Mouse (Mus musculus) heart, embryonic 15.5 days (tissue): Measurements from ENCODE around the gene S1pr3. TPM values are rescaled to one million over a fixed set of nuclear protein-coding genes. Genes with fewer than 3 reads are reported as not detected.

Source experiments
- ATAC-seq: fragments of 200-750 bp; cut with Nextera tagmentation; replicated peaks from 2 replicates; pipeline ENCODE4 v1.8.0; 2017; ENCODE audit warnings: low read depth, moderate TSS enrichment; ENCODE audit not compliant: insufficient number of reproducible peaks, insufficient read depth, low FRiP score
- H3K27ac ChIP-seq: fragments of 300-500 bp; sonication (generic); 2 replicates; pipeline ENCODE4 v1.5.1; 2015; ENCODE audit warnings: mild to moderate bottlenecking, inconsistent platforms
- H3K27me3 ChIP-seq: fragments of 300-500 bp; sonication (generic); 2 replicates; pipeline ENCODE4 v1.6.1; 2015; ENCODE audit warnings: inconsistent platforms
- H3K36me3 ChIP-seq: fragments of 300-500 bp; sonication (generic); 2 replicates; pipeline ENCODE4 v1.6.1; 2015; ENCODE audit warnings: mild to moderate bottlenecking, inconsistent platforms
- H3K4me1 ChIP-seq: fragments of 300-500 bp; sonication (generic); replicated peaks from 2 replicates; pipeline ENCODE4 v1.6.1; 2015; ENCODE audit warnings: inconsistent platforms
- H3K4me2 ChIP-seq: fragments of 300-500 bp; sonication (generic); 2 replicates; pipeline ENCODE4 v1.6.1; 2015; ENCODE audit warnings: inconsistent platforms, mild to moderate bottlenecking, moderate library complexity
- H3K4me3 ChIP-seq: fragments of 300-500 bp; sonication (generic); 2 replicates; pipeline ENCODE4 v1.5.1; 2015; ENCODE audit warnings: mild to moderate bottlenecking, inconsistent platforms
- H3K9ac ChIP-seq: fragments of 300-500 bp; sonication (generic); 2 replicates; pipeline ENCODE4 v1.6.1; 2015; ENCODE audit warnings: mild to moderate bottlenecking, inconsistent platforms
- H3K9me3 ChIP-seq: fragments of 300-500 bp; sonication (generic); replicated peaks from 2 replicates; pipeline ENCODE4 v1.6.1; 2016; ENCODE audit warnings: inconsistent platforms
- WGBS: fragments of 180-500 bp; shearing (Covaris S2); methylation state at CpG from one replicate; pipeline ENCODE4 v1.1.7; 2015; ENCODE audit warnings: mixed read lengths; 5-methylcytosine and 5-hydroxymethylcytosine counted together
- polyA plus RNA-seq: library from polyadenylated mRNA; unstranded; fragments of >200 nt; fragmentation: Nextera tagmentation; extraction: Ambion mirVana; gene quantifications from 2 replicates; pipeline ENCODE4 v1.2.1, GENCODE M21; 2015

S1pr3 gene
- polyA plus RNA-seq, 1 experiment from 2014 or later, result 18.8 TPM

- Histone ChIP-seq H3K9ac (no peak overlapping the region), H3K4me2 (no peak overlapping the region), H3K27me3 (no peaks in the 10 kb centered on the region), H3K9me3 (no peaks in the 10 kb centered on the region), H3K27ac (no peak overlapping the region), H3K4me3 (no peak overlapping the region), H3K4me1 (peaks cover 17% of the 10 kb centered on the region), H3K36me3 (peaks cover 19% of the 10 kb centered on the region)
- ATAC-seq, result no peak
- WGBS, result 87% methylated on average over 15 of the region's 15 CpGs
Observed at GRCm38 (mm10) chr13:51419501-51419900, 11.1 kb downstream of the S1pr3 start.

DNA sequence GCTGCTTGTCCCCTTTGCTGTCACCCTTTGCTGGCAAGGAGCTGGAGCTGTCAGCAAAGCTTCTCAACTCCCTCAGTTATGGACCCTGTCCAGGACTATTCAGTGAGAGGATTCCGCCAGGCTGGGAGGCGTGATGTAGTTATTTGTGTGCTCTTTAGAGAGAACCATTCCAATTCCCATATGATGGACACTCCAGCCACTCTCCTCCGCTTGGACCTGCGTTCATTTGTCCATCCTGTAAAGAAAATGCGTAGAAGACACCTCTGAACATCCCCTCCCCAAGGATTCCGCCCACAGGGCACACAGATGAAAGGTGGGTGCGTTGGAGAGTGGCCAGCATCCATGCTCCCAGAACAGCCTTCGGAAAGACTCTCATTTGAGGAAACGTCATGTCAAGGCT is 12.4 kb downstream of the S1pr3 start:
- H3K4me3 ChIP-seq, result no peak overlapping the region

GRCm38 (mm10) chr13:51423647-51424046 is 15.2 kb downstream of the S1pr3 start:
- no peak overlapping the region for H3K27ac ChIP-seq
- no peak overlapping the region for H3K9ac ChIP-seq
- peaks cover 5% of the 10 kb centered on the region for H3K4me1 ChIP-seq
- H3K4me2 ChIP-seq, result no peak overlapping the region
- H3K36me3 ChIP-seq, result peaks cover 8% of the 10 kb centered on the region
- no peaks in the 10 kb centered on the region for H3K9me3 ChIP-seq
- no peak overlapping the region for H3K4me3 ChIP-seq
- H3K27me3 ChIP-seq, result no peaks in the 10 kb centered on the region
- ATAC-seq, result no peak
- WGBS, result 62% methylated on average over 9 of the region's 9 CpGs

More for the DNA sequence above, 12.4 kb downstream of the S1pr3 start:
- no peaks in the 10 kb centered on the region for H3K9me3 ChIP-seq
- no peak overlapping the region for H3K27ac ChIP-seq
- peaks cover 8% of the 10 kb centered on the region for H3K36me3 ChIP-seq
- no peaks in the 10 kb centered on the region for H3K27me3 ChIP-seq
- no peak overlapping the region for H3K9ac ChIP-seq
- peaks cover 18% of the 10 kb centered on the region for H3K4me1 ChIP-seq
- 76% methylated on average over 9 of the region's 9 CpGs for WGBS
- H3K4me2 ChIP-seq, result no peak overlapping the region
- ATAC-seq, result no peak

DNA sequence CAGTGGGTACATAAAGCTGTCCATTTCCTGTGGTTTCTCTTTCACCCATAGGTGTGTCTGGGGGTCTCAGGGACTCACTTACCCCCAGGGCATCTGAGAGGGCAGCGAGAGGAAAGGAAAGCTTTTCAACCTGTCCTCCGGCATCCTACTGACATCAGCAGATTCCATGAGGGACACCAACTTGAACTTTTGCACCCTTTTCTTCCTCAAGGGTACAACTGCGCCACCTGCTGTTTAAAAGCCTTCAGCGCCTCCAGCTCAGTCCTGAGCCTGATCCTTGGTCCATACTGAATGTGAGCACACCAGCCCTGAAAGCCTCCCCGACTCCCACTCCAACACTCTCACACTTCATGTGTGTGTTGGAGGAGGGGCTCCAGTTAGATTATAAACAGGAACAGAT is 16.2 kb downstream of the S1pr3 start:
- H3K4me2 ChIP-seq, result peak overlapping the region; percentile 35; the same call in 1 of the 2 replicates
- H3K27me3 ChIP-seq, result no peaks in the 10 kb centered on the region
- ATAC-seq, result no peak
- no peak overlapping the region for H3K27ac ChIP-seq
- no peaks in the 10 kb centered on the region for H3K9me3 ChIP-seq
- H3K36me3 ChIP-seq, result peaks cover 4% of the 10 kb centered on the region
- 12% methylated on average over 5 of the region's 5 CpGs for WGBS
- no peak overlapping the region for H3K9ac ChIP-seq
- H3K4me1 ChIP-seq, result 0 out of 2 replicates have a peak, but pooled peaks cover 2% of the 10 kb centered on the region
- H3K4me3 ChIP-seq, result no peak overlapping the region

- no peak overlapping the region for H3K4me3 ChIP-seq
- H3K4me1 ChIP-seq, result 0 out of 2 replicates have a peak, but pooled peaks cover 2% of the 10 kb centered on the region
- 70% methylated on average over 4 of the region's 4 CpGs for WGBS
- H3K4me2 ChIP-seq, result no peak overlapping the region
- H3K36me3 ChIP-seq, result no peaks in the 10 kb centered on the region
- H3K9me3 ChIP-seq, result no peaks in the 10 kb centered on the region
- no peaks in the 10 kb centered on the region for H3K27me3 ChIP-seq
- ATAC-seq, result no peak
- H3K27ac ChIP-seq, result no peak overlapping the region
- H3K9ac ChIP-seq, result no peak overlapping the region
Observed at GRCm38 (mm10) chr13:51425662-51426443, 17.4 kb downstream of the S1pr3 start.

- no peak overlapping the region for H3K4me2 ChIP-seq
- H3K36me3 ChIP-seq, result no peaks in the 10 kb centered on the region
- no peak for ATAC-seq
- no peak overlapping the region for H3K27ac ChIP-seq
- no peak overlapping the region for H3K4me3 ChIP-seq
- no peaks in the 10 kb centered on the region for H3K9me3 ChIP-seq
- H3K4me1 ChIP-seq, result no peaks in the 10 kb centered on the region; the same call in 1 of the 2 replicates
- 53% methylated on average over 3 of the region's 3 CpGs for WGBS
- no peaks in the 10 kb centered on the region for H3K27me3 ChIP-seq
- H3K9ac ChIP-seq, result no peak overlapping the region
Observed at GRCm38 (mm10) chr13:51433371-51433770, 24.9 kb downstream of the S1pr3 start.

DNA sequence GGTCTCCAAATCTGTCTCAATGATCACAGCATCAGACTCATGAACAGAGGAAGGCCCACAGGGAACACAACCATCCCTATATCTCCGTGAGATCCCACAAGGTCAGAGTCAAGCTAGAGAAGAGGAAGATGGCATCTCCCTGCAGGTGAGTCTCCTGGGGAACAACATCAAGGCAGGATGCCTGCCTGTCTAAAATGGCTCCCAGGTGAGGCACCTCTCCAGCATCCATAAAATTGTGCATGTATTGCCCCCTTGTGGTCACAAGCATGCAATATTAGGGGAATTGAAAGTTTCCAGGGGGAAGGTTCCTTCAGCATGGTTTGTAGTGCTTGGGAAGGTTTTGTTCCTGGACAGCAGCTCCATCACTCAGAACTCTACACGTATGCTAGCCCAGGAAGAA is 26.0 kb downstream of the S1pr3 start:
- Histone ChIP-seq H3K4me3 (no peak overlapping the region), H3K27ac (no peak overlapping the region), H3K4me2 (no peak overlapping the region), H3K4me1 (no peaks in the 10 kb centered on the region; the same call in 1 of the 2 replicates), H3K27me3 (no peaks in the 10 kb centered on the region), H3K9ac (no peak overlapping the region), H3K36me3 (no peaks in the 10 kb centered on the region), H3K9me3 (no peaks in the 10 kb centered on the region)
- WGBS, result 59% methylated on average over 2 of the region's 2 CpGs
- ATAC-seq, result no peak

DNA sequence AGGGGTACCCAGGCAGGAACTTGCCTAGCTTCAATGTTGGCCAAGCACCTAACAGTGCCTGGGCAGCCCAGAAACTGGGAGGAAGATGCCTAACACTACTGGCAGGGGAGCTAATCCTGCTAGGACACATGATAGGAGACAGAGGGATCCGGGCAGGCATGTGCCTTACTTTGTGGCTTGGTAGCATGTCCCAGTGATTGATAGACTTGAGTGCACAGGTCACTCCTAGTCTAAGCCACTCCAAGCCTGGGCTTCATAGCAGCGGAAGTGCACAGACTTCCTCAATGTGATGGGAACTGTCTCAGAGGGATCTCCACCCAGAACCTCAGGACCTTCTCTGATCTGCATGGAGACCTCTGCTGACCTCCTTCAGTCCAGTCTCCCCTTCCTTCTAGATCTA is 26.7 kb downstream of the S1pr3 start:
- H3K9ac ChIP-seq, result no peak overlapping the region
- ATAC-seq, result no peak
- H3K9me3 ChIP-seq, result no peaks in the 10 kb centered on the region
- no peaks in the 10 kb centered on the region; the same call in 1 of the 2 replicates for H3K4me1 ChIP-seq
- no peaks in the 10 kb centered on the region for H3K36me3 ChIP-seq
- no peak overlapping the region for H3K4me2 ChIP-seq
- no peaks in the 10 kb centered on the region for H3K27me3 ChIP-seq
- H3K4me3 ChIP-seq, result no peak overlapping the region
- 46% methylated on average over 2 of the region's 2 CpGs for WGBS
- no peak overlapping the region for H3K27ac ChIP-seq

GRCm38 (mm10) chr13:51437105-51438085 is 29.0 kb downstream of the S1pr3 start:
- no peak overlapping the region for H3K9ac ChIP-seq
- 72% methylated on average over 14 of the region's 14 CpGs for WGBS

GRCm38 (mm10) chr13:51442922-51443321 is 34.5 kb downstream of the S1pr3 start:
- no peaks in the 10 kb centered on the region for H3K36me3 ChIP-seq
- H3K4me1 ChIP-seq, result no peaks in the 10 kb centered on the region
- no peaks in the 10 kb centered on the region for H3K27me3 ChIP-seq
- H3K27ac ChIP-seq, result no peak overlapping the region
- H3K9me3 ChIP-seq, result no peaks in the 10 kb centered on the region
- H3K4me3 ChIP-seq, result no peak overlapping the region
- 85% methylated on average over 8 of the region's 8 CpGs for WGBS
- no peak for ATAC-seq
- H3K4me2 ChIP-seq, result no peak overlapping the region
- no peak overlapping the region for H3K9ac ChIP-seq

More at GRCm38 (mm10) chr13:51437105-51438085, 29.0 kb downstream of the S1pr3 start:
- no peak for ATAC-seq
- Histone ChIP-seq H3K4me3 (no peak overlapping the region), H3K27ac (no peak overlapping the region), H3K4me2 (no peak overlapping the region), H3K36me3 (no peaks in the 10 kb centered on the region), H3K4me1 (no peaks in the 10 kb centered on the region; the same call in 1 of the 2 replicates), H3K9me3 (no peaks in the 10 kb centered on the region), H3K27me3 (no peaks in the 10 kb centered on the region)

DNA sequence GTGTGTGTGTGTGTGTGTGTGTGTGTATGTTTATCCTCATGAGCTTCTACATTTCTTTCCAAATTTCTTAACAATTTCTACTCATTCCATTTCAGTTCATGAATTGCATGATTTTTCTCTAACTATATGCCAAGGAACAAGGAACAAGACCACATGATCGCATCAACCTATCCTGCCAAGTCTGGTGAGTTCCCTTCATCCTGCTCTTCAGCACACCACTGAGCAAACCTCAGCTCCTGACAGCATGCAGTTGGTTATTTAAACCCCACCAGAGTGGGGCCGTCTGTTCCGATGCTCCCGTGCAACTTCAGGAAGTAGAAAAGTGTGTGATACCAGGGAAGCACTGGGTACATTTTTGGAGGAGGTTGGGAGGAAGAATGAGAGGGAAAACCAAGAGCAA is 38.1 kb downstream of the S1pr3 start:
- Histone ChIP-seq H3K27ac (no peak overlapping the region), H3K9me3 (no peaks in the 10 kb centered on the region), H3K4me3 (no peak overlapping the region), H3K36me3 (no peaks in the 10 kb centered on the region), H3K4me2 (no peak overlapping the region), H3K4me1 (no peaks in the 10 kb centered on the region), H3K9ac (no peak overlapping the region), H3K27me3 (no peaks in the 10 kb centered on the region)
- 55% methylated on average over 4 of the region's 4 CpGs for WGBS
- ATAC-seq, result no peak
